Mouse (Mus musculus) activated CD4-positive, CD25-positive, alpha-beta regulatory T cell, adult 4 months (primary cell): ENCODE results near the gene Tmco4. TPM values are rescaled to one million over a fixed set of nuclear protein-coding genes. Genes with fewer than 3 reads are reported as not detected.

Experiments
- ATAC-seq: one replicate; pipeline ENCODE4 v1.8.0; 2017
- polyA plus RNA-seq, 2 experiments: library from polyadenylated mRNA; unstranded; fragments of 100-300 nt; shearing (Covaris generic); gene quantifications; one replicate each; pipeline ENCODE4 v1.2.1; 2017

Tmco4 gene
- polyA plus RNA-seq, 2 experiments from 2014 or later, result 19.1 to 32.4 TPM

DNA sequence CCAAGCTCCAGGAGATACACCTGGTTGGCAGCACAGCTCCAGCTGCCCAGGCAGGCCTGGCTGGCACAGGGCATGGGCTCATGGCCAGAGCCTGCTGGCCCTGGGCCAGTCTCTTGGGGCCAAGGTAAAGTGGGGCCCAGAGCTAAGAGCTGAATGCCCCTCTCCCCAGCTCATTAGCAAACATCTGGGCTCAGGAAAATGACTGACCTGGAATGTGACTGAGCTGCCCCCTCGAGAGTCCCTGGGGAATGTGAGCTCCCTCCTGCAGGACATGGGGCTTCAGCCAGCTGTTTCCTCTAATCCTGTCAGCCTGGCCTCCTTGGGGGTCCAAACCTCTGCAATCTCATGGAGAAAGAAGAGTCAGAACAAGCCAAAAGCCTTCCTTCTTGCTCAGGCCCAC, 122.7 kb downstream of the Tmco4 start:
- no peak for ATAC-seq

DNA sequence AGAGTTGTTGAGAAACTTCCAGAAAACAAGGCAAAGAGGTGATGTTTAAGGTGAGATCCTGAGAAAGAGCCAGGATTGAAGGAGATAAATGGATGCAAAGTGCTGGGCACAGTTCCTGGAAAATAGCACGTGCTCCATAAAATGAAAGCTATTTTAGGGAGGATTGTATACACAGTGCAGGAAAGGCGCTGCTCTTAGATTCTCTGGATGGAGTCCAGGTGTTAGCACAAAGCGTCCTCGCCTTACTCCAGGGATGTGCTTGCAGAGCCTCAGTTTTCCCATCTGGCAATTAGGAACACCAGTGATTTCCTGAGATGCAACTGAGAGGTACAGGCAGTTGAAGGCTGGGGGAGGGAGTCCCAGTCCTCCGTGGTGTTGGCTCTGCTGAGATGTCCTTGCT, 123.5 kb downstream of the Tmco4 start:
- ATAC-seq, result no peak

DNA sequence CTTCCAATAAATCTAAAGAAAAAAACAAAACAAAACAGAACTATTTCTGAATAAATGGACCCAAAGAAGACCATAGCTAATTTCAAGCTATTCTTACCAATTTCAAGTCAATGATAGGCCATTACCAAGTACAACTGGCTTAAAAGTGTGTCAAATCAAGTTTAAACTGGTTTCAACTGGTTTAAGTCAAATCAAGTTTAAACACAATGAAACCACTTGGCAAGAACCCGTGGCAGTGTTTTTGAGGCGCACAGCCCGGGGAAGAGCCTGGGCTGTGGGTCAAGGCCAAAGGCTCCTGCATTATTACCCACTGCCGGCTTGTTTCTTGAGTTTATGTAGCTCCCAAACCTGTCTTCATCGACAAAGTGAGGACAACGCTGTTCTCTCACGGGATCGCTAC, 127.6 kb downstream of the Tmco4 start:
- no peak for ATAC-seq

DNA sequence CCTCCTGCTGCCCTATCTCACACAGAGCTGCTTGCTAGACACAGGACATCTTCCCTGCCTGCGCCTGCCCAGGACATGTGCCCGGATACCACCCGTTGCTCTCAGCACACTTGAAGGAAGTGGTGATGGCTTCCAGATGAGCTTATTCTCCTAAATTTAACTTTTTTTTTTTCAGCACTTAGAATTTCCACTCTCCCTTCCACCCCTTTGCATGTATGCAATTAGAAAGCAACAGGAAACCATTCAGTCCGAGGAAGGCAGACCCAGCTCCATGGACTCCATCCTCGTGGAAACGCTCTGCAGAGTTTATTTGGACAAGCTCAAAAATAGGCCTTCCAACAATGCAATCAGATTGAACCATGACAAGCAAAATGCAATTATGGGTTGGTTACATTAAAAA, 128.9 kb downstream of the Tmco4 start:
- ATAC-seq, result no peak

DNA sequence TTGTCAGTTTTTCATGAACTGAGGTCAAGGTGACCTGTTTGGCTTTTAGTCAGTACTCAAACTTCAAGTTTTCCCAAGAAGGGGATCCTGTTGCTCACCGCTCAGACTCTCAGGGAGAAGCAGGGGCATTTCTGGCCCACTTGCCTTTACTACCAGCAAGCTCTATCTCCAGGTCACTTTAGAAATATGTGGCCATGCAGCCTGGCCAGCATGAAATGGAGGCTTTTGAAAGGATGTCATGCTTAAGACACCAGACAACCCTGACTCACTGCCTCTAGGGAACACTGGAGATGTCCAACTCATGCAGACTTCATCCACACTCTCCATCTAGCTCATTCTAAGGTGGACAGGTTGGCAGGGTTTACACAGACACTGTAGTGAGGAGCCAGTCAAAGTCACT, 132.8 kb downstream of the Tmco4 start:
- ATAC-seq, result no peak

Other genes with a start within 250 kb of the Tmco4 start
- gene Pla2g2c, start 248.1 kb upstream of the Tmco4 start, polyA plus RNA-seq, result not detected
- gene Ubxn10, start 235.7 kb upstream of the Tmco4 start, polyA plus RNA-seq, result not detected
- not detected for gene Pla2g2f, start 215.3 kb upstream of the Tmco4 start, polyA plus RNA-seq
- gene Pla2g2d, start 197.2 kb upstream of the Tmco4 start, polyA plus RNA-seq, result 1 to 10 TPM in 1 of 2 experiments, not detected in 1; 1.5 TPM
- gene Pla2g5, start 109.4 kb upstream of the Tmco4 start, polyA plus RNA-seq, result not detected
- gene Gm13030, start 98.9 kb upstream of the Tmco4 start, polyA plus RNA-seq, result not detected
- gene Pla2g2e, start 94.9 kb upstream of the Tmco4 start, polyA plus RNA-seq, result not detected
- gene Otud3, start 58.9 kb upstream of the Tmco4 start, polyA plus RNA-seq, result under 1 TPM in 1 of 2 experiments, not detected in 1; 0.66 TPM
- not detected for gene Rnf186, start 5.8 kb upstream of the Tmco4 start, polyA plus RNA-seq
- gene Htr6, start 102.7 kb downstream of the Tmco4 start, polyA plus RNA-seq, result not detected
- under 1 TPM in 1 of 2 experiments, not detected in 1; 0.27 TPM for gene Nbl1, start 120.1 kb downstream of the Tmco4 start, polyA plus RNA-seq
- gene Minos1, start 158.2 kb downstream of the Tmco4 start, polyA plus RNA-seq, result 100 to 1,000 TPM; 358 to 400 TPM
- gene Capzb, start 220.0 kb downstream of the Tmco4 start, polyA plus RNA-seq, result 100 to 1,000 TPM; 633 to 647 TPM